Mouse (Mus musculus) urinary bladder, postnatal 10 days (tissue): ENCODE data around the gene Tagln2.

Experiments used
- DNase-seq: peaks from one replicate; pipeline ENCODE4 v3.0.0; 2022; ENCODE audit warnings: low spot score

The Tagln2 gene

DNA sequence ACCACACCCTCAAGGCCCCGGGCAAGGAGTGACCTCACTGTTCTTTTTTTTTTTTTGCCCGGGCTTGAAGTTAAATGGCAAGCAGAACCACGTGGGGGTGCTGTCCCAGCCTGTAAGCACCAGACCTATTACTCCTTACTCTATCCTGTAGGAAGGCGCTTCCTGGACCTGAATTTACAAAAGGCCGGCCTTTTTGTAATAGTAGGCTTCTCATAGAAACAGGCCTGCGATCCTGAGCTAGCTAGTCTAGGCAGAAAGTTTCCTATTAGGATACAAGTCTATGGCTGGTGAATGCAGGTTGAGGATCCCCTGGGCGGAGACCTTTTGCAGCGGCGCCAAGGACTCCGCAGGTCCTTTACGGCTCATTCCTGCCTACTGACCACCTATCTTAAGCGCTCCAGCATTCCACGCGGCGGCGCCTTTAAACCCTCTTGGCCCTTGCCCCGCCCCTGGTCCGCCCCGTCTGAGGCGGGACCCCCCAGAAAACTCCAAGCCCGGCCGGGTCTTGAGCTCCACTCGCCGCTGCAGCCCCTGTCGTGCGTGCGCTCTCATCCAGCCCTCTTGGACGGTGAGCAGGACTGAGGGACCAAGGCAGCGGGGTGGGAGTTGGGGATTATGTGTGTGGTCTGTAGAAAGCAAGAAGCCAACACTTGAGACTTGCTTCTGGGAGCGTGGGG, at the start of gene Tagln2:
Tagln2 (plus strand) TSS at position 283 of the 677 bp plus-strand sequence.
- DNase-seq: peak; percentile 51

DNA sequence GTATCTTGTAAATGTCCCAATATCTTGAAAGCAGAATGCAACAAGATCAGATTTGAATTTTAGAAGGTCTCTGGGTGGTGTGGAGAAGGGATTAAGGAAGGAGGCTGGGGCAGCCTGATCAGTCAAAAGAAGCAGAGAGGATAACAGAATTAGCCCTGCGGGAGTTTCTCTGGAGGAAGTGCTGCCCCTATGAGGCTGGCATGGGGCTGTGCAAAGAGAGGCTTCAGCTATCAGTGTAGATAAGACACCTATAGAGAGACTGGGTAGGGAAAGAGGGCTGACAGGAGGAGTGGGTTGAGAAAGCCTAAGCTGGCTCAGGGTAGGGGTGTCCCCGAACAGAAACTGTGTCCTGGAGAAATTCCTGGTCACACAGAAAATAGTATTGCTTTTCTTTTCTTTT, 49.6 kb upstream of the Tagln2 start:
- no peak for DNase-seq

DNA sequence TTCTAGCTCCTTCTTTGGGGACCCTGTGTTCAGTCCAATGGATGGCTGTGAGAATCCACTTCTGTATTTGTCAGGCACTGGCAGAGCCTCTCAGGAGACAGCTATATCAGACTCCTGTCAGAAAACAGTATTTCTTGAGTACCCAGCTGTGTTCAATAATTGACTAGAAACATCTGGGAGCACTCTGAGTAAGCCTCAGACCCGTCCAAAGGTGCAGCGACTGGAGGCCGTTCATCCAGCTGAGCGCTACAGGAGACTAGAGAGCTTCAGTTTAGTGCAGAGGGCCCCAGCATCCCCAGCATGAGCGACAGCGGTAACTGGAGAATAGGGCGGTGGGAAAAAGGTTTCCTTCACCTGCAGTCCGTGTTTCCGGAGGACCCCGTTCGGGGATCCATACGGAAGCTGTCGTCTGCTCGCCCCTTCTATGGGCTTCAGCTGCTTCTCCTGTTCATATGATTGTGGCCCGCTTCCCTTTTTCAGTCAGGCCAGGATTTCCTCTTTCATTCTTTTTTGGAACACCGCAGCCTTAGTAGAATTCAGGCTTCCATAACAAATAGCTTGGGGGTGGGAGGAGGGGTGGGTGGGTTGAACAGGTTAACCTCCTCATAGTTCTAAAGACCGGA, 48.9 kb upstream of the Tagln2 start:
- DNase-seq: no peak

DNA sequence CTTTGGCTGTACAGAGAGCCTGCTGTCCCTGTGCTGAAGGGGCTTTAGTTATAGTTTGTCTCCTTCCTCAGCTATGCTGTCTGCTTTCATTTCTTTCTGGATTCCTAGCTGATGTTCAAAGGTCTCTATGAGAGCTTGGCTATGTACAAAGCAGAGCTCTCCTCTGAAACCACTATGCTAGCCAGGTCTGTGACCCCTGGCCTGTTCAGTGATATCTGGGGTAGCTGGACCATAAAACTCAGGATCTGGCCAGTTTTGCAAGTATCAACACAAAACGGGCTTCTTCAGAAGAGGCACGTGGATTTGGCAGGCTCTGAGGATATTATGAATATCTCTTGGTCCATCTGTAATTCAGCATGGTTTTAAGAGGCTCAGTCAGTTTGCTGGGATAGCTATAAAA, 46.9 kb upstream of the Tagln2 start:
- no peak for DNase-seq

DNA sequence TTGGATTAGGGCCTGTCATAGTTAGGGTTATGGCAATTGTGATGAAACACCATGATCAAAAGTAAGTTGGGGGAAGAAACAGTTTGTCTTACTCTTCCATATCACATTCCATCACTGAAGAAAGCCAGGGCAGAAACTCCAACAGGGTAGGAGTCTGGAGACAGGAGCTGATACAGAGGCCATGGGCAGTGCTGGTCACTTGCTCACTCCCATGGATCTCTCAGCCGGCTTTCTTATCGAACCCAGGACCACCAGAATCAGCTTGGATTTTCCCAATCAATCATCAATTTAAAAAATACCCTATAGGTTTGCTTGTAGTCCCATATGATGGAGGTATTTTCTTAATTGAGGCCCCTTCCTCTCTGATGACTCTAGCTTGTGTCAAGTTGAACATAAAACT, 46.0 kb upstream of the Tagln2 start:
- no peak for DNase-seq

DNA sequence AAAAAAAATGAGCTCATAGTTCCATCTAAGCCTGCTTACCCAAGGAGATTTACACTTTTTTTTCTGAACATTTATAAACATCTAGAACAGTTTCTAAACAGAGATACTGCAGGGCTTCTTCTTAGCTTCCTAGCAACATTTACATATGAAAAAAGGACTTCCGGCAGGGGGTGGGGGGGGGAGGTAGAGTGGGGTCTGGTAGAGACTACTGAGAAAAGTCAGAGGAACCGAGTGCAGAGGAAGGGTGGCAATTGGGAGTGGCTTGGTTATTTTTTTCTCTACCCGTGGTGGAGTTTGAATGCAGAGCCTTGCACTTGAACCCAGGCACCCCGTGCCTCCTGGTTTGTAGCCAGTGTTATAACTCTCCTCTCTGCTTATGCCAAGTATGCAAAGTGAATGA, 44.4 kb upstream of the Tagln2 start:
- no peak for DNase-seq

DNA sequence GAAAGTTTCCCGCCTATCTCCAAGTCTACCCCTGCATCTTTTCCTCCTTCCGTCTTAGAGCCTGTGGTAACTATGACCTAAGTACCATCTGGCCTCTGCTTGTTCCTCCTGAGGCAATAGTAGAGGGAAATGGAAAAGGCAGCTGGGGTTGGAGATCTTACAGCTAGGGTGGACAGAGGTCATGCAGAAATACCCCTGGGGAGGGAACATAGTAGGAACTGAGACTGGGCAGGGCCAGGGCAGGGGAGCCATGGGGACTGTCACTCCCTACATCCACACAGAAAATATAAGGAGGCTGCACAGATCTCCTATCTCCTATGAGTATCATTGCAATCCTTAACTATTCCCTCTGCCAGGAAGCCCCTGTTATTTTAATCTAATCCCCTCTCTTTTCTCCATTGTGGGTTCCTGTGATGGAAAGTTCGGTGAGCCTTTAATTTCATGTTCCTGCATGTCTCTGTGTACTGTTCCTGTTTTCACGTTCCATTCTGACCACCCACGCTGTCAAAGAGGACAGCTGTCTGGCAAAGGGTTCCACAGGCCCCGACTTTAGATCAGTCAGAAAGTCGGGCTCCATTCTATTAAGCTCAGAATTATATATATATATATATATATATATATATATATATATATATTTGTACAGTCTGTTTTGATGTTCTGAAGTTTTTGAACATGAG, 43.7 kb upstream of the Tagln2 start:
- no peak for DNase-seq

DNA sequence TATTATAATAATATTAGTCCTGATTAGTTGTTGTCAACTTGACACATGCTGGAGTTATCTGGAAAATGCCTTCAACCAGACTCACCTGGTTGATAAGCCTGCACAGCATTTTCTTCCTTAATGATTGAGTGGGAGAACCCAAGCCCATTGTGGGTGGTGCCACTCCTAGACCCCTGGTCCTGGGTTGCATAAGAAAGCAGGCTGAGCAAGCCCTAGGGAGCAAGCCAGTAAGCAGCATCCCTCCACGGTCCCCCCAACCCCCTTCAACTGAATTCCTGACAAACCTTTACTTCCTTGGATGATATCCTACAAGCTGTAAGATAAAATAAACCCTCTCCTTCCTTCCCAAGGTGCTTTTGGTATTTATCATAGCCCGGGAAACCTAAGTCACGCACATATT, 42.7 kb upstream of the Tagln2 start:
- DNase-seq: no peak

DNA sequence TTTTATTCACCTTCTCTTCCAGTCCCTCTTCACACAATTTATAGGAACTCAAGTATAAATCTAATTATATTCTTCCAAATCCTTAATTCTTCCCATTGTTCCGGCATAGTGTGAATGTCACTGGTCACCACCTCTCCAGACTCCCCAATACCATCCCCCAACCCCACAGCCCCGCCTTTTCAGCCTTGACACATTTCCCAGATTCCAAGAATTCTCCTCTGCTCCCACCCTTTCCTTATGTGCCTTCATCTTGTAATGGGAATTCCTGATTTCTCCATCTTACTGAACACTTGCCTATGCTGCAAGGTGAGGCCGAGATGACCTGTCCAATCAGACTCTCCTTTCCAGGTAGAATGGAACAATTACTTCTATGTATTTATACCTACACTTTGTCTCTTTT, 41.8 kb upstream of the Tagln2 start:
- DNase-seq: no peak

DNA sequence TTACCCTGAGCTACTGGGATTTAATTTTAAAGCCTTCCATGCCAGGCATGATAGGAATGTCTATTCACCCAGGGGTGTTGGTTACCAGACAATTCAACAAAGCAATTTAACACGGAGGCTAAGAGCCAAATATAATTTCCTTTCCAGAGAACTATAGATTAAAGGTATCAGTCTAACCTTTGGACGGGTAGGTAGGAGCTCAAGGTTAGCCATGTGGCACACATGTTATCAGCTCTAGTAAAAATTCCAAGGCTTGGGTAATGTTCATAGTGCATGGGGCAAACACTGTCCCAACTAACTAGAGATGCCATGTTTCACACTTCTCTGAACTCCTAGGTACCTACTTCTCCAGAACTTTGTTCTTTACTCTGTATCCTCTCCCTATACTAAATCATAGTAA, 38.2 kb upstream of the Tagln2 start:
- no peak for DNase-seq

DNA sequence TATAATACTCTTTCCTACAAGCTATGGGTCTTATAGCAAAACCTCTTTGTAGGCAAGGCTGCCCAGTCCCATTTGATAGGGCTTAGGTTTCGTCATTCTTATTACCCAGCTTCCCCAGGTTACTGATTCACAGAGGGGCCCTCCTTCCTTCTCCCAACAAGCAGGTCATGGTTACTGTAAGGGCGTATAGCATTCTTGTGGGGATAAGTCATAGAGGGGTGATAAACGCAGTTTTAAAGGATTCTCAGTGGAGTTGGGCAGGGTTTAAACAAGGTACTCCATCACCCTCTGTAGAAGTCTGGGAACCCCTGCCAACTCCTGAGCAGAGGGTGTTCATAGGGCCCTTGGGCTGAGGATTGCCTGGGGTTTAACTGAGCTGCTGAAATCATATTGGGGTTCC, 37.3 kb upstream of the Tagln2 start:
- no peak for DNase-seq

DNA sequence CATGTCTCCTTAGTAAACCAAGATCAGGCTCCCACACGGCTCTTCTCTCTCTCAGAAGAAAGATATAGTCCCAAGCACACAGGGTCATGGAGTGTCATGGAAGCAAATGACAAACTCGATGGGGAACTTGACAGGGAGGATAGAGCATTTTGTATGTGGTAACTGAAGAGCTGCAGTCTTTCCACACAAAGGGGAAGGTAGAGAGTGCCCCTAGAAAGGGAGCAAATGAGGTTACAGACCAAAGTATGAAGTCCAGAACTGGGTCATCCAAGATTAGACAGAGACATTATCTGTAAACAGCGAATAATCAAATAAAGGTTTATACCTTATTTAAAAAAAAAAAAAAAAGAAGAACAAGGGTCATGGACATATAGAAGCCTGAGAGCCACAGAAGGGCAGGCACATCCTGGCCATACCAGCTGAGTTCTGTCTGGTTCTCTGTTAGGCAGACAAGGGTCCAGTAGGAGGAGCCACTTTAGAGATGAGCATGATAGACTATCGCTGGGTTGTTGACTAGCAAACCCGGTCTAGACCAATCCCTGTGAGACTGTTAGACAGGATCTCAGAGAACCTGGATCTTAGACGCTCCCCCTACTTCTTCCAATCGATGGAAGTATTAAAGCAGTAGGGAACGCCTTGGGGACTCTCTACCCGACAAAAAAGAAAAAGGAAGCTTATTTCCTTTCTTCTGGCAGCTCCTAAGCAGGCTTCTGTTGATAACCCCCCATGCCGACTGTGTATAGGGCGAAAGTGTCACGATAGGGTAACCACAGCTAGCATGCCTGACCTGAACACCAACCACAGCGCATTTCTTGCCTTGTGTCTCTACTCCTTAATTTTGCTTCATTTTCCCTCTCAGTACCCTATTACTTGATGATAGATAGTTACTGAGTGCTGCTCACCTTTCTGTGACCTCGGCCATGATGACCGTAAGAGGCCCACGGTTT, 36.2 kb upstream of the Tagln2 start:
- DNase-seq: no peak

DNA sequence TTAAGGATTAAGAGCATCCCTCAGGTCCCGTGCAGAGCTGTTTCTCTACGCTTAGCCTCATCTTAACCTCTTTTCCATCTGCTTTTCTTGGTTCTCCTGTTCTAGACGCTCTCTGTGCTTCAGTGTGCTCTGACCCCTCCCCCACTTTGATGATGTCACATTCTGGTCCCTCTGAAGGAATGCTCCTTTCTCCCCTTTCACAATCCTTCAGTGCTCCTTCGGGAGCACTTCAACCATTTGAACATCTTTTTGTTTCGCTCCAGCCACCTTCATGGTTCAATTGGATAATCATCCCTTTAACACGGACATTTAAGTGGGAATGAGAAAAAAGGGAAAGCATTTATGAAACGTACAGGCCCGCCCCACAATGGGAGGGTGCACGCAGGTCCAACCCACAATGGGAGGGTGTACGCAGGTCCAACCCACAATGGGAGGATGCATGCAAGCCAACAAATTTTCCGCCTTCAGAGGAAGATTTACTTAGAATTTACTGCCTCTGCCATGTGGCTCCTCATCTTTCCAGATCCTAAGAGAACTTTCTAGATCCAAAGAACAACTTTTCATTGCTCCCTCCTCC, 31.5 kb upstream of the Tagln2 start:
- DNase-seq: no peak

DNA sequence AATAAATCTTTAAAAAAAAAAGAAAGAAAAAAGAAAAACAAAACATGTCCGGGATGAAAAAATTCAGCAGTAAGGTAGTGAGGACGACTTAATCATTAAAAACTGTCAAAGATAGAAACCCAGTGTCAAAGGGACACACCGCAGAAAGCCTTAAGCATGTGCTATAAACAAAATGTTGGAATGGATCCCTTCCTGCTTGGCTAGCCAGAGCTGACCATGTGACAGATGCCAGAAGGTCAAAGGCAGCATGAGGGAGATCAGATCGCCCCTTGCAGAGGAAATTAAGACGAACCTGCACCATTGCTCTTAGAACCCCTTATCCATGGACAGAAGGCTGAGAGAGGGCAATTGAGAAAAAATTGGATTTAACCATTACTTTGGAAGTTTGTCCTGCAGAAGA, 30.5 kb upstream of the Tagln2 start:
- DNase-seq: no peak

DNA sequence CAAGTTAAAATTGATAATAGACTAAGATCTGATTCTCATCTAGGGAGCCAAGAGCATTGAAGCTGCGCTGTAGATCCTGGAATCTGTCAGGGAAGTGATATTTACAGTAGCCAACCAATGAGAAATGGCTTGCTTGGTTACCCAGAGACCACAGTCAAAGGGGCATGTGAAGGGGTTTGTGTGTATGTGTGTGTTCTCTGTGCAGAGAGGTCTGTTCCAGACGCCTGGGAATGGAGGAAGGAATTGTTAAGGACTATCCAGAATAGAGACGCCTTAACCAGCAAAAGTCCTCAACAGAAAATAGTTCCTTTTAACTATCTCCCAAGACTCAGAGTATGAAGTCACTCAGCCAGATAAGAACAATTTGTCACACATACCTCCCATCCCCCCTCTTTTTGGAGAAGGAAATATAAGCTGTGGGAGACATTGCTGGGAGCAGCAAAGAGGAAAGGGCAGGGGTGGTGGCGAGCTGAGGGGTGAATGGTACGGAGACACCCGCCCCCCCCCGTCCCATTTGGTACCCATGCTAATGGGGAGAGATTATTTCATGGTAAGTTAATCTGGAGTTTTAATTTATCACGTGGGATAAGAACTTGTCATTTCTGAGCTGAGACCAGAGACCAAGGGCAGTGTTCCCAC, 29.9 kb upstream of the Tagln2 start:
- no peak for DNase-seq

DNA sequence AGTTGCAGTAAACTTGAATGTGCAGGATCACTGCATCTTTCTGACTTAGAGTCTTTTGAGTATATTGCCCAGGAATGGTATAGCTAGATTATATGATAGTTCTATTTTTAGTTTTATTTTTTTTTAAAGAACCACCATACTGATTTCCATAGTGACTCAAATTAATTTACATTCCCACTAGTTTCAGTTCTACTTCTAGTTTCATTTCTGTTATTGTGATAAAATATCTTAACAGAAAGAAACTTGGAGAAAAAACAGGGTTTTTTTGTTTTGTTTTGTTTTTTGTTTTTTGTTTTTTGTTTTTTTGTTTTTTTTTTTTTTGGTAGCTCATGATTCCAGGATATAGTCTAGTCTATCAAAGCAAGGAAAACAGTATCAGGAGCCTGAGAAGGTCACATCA, 26.9 kb upstream of the Tagln2 start:
- DNase-seq: no peak

DNA sequence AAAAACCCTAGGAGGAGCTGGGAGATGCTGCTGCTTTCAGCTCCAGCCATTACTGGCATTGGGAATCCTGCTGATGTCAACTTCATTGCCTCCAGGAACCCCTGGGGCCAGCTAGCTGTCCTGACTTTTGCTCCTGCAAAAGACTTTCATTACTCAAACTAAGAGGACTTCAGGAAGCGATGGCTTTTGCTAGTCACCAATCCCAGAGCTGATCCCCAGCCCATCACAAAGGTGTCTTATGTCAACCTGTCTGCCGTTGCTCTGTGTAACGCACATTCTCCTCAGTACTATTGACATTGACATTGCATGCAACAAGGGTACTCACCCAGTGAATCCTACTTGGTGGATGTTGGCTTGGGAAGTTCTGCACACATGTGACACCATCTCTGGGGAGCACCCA, 25.7 kb upstream of the Tagln2 start:
- DNase-seq: no peak

DNA sequence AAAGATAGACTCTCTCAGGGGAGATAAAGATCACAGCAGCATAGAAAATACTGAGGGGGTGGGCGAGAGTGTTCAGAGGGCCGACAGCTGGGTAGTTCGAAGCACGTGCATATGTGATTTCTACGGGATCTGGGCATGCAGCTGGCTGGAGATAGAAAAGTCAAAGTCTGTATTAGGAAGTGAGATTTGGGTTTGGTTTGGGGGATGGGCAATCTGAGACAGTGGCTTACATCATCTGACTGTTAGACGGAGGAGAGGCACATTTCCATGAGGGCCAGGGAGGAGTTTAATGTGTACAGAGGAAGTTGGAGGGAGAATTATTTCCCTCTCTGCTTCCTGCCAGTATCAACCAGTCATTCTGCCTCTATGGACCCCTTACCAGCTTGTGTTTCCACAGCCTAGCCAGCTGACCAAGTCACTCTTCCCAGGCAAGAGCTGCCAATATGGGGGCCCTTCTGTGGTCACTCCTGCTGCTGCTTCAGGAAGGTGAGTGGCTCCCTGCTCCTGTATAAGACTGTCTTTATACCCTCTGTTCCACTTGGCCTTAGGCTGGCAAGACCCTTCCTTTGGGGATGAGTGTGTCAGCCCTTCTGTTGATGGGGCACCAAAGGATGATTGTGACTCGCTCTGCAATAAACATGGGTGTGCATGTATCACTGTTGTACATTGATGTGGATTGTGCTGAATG, 24.6 kb upstream of the Tagln2 start, which contains the start of gene Slamf9:
Slamf9 (plus strand) TSS at position 305 of the 688 bp plus-strand sequence.
- DNase-seq: no peak

DNA sequence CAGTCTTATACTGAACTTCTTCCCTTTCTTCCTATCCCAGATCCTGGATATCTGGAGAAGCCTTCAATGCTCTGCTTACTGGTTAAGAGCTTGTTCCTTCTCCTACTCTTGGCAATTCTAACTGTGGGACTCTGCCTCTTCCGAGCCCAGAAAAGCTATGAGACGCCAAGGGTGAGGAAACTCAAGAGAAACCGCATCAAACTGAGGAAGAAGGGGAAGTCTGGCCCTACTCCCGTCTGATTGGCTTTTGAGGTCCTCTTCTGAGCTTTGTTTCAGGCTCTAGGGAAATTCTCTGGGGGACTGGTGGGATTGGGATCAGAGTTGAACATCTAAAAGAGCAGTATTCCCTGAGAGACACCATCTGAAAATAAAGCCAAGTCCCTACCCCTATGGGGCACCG, 21.8 kb upstream of the Tagln2 start:
- DNase-seq: no peak

DNA sequence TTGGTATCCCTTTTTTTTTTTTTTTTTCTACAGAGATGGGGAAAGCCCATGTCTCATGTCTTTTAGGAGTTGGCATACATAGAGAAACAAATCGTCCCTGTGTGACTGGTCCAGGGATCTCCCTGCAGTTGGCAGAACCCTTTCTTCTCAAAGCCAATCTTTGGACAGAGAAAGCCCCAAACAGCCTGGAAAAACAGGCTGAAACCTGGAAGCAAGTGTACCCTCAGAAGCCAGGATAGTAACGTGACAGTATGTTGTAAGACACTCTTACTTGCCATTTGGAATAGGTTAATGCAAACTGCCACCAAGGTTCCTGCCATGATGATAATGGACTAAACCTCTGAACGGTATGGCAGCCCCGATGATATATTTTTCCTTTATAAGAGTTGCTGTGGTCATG, 19.5 kb upstream of the Tagln2 start:
- DNase-seq: no peak

DNA sequence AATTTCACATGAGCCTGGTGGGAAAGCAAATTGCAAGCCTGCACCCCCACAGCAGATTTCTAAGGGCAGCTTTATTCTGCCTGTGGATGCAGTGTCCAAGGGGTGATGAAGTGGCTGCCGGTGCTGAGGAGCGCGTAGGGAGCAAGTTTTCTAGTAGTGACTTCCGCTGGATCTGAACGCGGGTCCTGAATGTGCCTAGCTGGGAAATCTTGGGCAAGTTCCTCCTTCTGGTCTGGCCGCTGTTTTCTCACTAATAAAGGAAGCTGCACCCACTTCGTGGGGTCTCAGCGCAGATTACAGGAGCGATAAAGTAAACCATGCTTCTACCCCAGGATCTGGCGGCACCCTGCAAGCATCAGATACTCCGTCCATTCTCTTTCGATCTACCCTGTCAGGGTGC, 18.7 kb upstream of the Tagln2 start:
- DNase-seq: no peak
